ENCODE assay signal across 15 mouse cellular contexts in the genomic region with DNA sequence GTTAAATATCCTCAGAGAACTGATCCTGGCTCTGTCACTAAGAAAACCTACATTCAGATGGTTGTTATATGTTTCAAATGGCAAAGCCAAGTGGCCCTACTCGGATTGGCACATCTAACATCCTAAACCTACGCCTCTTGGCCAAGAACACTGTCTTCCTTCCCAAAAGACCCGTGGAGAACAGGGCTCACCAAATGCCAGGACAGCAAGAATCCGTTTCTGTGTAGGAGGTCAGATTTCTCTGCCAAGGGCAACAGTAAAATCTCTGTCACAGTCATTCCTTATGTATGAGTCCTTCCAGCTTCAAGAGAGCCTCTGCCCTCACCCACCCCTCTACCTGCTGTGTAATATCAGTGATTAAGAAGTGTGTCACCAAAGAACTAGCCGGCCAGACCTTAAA. TPM values are rescaled to one million over a fixed set of nuclear protein-coding genes. Genes with fewer than 3 reads are reported as not detected.
DNase-seq lines count a peak whose midpoint lies in the region.
"Had no signal": no experiment of that assay in that cellular context is flagged by ENCODE, and none has a peak within 500 bp of the region (broad histone marks: within the 10 kb centered on the region; RNA-seq: fewer than 3 reads in every experiment).

No protein-coding gene starts in this region.

- intact Hi-C loops in heart, postnatal 10 days (cut with DNase I) = no loop called here

- DNase-seq in heart, adult 11 months = peak; percentile 87
- no peak for DNase-seq in heart, postnatal 10 days
- peak; percentile 12 for DNase-seq in cerebellum, adult 11 months
- DNase-seq in cerebellum, postnatal 25 days = peak; percentile 41 to 44
- DNase-seq in left cerebral cortex, adult 18-20 months (ENCODE audit: low spot score in 2 of 2) = no peak
- DNase-seq in right cerebral cortex, postnatal 4 days = no peak
- DNase-seq in neural tube, embryonic 10.5 days (ENCODE audit: extremely low spot score, low spot score) = no peak
- DNase-seq: adrenal gland, postnatal 14 days; heart, postnatal 4 days; kidney, adult 9 months; kidney, postnatal 4 days; liver, postnatal 0 days; lung, postnatal 14 days; right cerebral cortex, postnatal 14 days; thymus, postnatal 36 days had no signal

RNA-seq across cellular contexts. Expression of gene Poc1b, which starts 44.3 kb away (rescaled TPM):
- total RNA-seq in heart, postnatal 10 days (2021) = 10 to 100 TPM; 10.5 to 12.1 TPM
- 1 to 10 TPM; 6.5 to 7.1 TPM for total RNA-seq in left cerebral cortex, adult 18-20 months (2021)

RNA-seq across cellular contexts. Expression of gene Galnt4, which starts 45.4 kb away (rescaled TPM):
- 1 to 10 TPM; 4.9 to 6.1 TPM for total RNA-seq in heart, postnatal 10 days (2021)
- total RNA-seq in left cerebral cortex, adult 18-20 months (2021) = 1 to 10 TPM; 1.9 to 2.3 TPM

Comparison
In these comparisons a context has a peak if more than half of its experiments do, and no peak if none do; other contexts are left out.
1. DNase-seq: peak in heart, adult 11 months (single experiment), cerebellum, adult 11 months (single experiment) and cerebellum, postnatal 25 days (2 of 2); none in heart, postnatal 10 days (0 of 2), left cerebral cortex, adult 18-20 months (0 of 2), right cerebral cortex, postnatal 4 days (single experiment) and neural tube, embryonic 10.5 days (single experiment).